Mouse (Mus musculus) heart, adult 2 months (tissue): Measurements from ENCODE around the gene Eif4b.

Experiments used
- CTCF ChIP-seq: fragments of 200-600 bp; IDR thresholded peaks from 2 replicates; pipeline ENCODE4 v1.8.1; 2022; ENCODE audit warnings: antibody characterized with exemption, mild to moderate bottlenecking, moderate library complexity
- POLR2A ChIP-seq: fragments of 200-500 bp; IDR thresholded peaks from 2 replicates; pipeline ENCODE4 v1.6.1; 2011; ENCODE audit warnings: mild to moderate bottlenecking, low read depth, low read length, control low read depth; ENCODE audit not compliant: insufficient read depth

GRCm38 (mm10) chr15:102091688-102092087, 18.1 kb downstream of the Eif4b start:
- TF ChIP-seq POLR2A = no peak
- TF ChIP-seq CTCF = no peak
